Mouse (Mus musculus) MEL (cell line): Measurements from ENCODE around the gene Ugt1a9. TPM values are rescaled to one million over a fixed set of nuclear protein-coding genes. Genes with fewer than 3 reads are reported as not detected.
"Not testable (repeated sequence)": the region's sequence is repeated elsewhere in the genome, so short reads cannot be mapped to it uniquely, and the experiment has no call there.

Experiments
- DNase-seq: peaks from one replicate; pipeline ENCODE4 v3.0.0; 2011; ENCODE audit warnings: low read depth, low spot score
- H3K27ac ChIP-seq: 2 replicates; pipeline ENCODE4 v1.5.1; 2012; ENCODE audit warnings: low read depth, mild to moderate bottlenecking, control low read depth, low read length, moderate library complexity; ENCODE audit not compliant: control insufficient read depth
- H3K27me3 ChIP-seq, 2 experiments: fragments of 150-350 bp in 1 of 2; sonication (generic) in 1 of 2; 2 replicates each; pipeline ENCODE4 v1.6.1; 2012; ENCODE audit warnings: low read length in 2 of 2, mild to moderate bottlenecking in 2 of 2, improper control_type of control experiment in 1 of 2, moderate library complexity in 1 of 2; ENCODE audit not compliant: insufficient read depth in 2 of 2, control insufficient read depth in 1 of 2
- H3K36me3 ChIP-seq, 2 experiments: 2 replicates each; pipeline ENCODE4 v1.6.1; 2012 to 2014; ENCODE audit warnings: low read length in 2 of 2, improper control_type of control experiment in 1 of 2, inconsistent platforms in 1 of 2, mild to moderate bottlenecking in 1 of 2; ENCODE audit not compliant: insufficient read depth in 2 of 2, control insufficient read depth in 1 of 2
- H3K4me1 ChIP-seq, 2 experiments: fragments of 150-350 bp in 1 of 2; sonication (generic) in 1 of 2; 2 replicates each; pipeline ENCODE4 v1.6.1; 2012; ENCODE audit warnings: low read length in 2 of 2, improper control_type of control experiment in 1 of 2, mild to moderate bottlenecking in 1 of 2; ENCODE audit not compliant: insufficient read depth in 2 of 2, control insufficient read depth in 1 of 2
- H3K4me3 ChIP-seq, 2 experiments: fragments of 150-350 bp in 1 of 2; sonication (generic) in 1 of 2; 2 replicates each; pipeline ENCODE4 v1.5.1; 2012; ENCODE audit warnings: low read depth in 2 of 2, low read length in 2 of 2, mild to moderate bottlenecking in 2 of 2, moderate library complexity in 2 of 2, control low read depth in 1 of 2, improper control_type of control experiment in 1 of 2; ENCODE audit not compliant: control insufficient read depth in 1 of 2, insufficient read depth in 1 of 2
- H3K79me2 ChIP-seq: 2 replicates; pipeline ENCODE4 v1.6.1; 2012; ENCODE audit warnings: mild to moderate bottlenecking, low read length, moderate library complexity; ENCODE audit not compliant: control insufficient read depth, poor library complexity, insufficient read depth
- H3K9ac ChIP-seq: 2 replicates; pipeline ENCODE4 v1.6.1; 2012; ENCODE audit warnings: low read depth, mild to moderate bottlenecking, control low read depth, low read length, moderate library complexity; ENCODE audit not compliant: control insufficient read depth, poor library complexity, severe bottlenecking
- H3K9me3 ChIP-seq: fragments of 150-350 bp; sonication (generic); replicated peaks from 2 replicates; pipeline ENCODE4 v1.6.1; 2012; ENCODE audit warnings: mild to moderate bottlenecking, low read length, improper control_type of control experiment, moderate library complexity; ENCODE audit not compliant: insufficient read depth
- BHLHE40 ChIP-seq: IDR thresholded peaks from 2 replicates; pipeline ENCODE4 v1.6.1; 2012; ENCODE audit warnings: low read depth, mild to moderate bottlenecking, inconsistent platforms, low read length, improper control_type of control experiment, borderline replicate concordance
- CHD1 ChIP-seq: IDR thresholded peaks from 2 replicates; pipeline ENCODE4 v1.6.1; 2012; ENCODE audit warnings: low read depth, mild to moderate bottlenecking, inconsistent platforms, low read length, improper control_type of control experiment
- KAT2A ChIP-seq: conservative IDR thresholded peaks from 2 replicates; pipeline ENCODE4 v1.6.1; 2012; ENCODE audit warnings: low read depth, low read length, improper control_type of control experiment, inconsistent platforms
- MAZ ChIP-seq: IDR thresholded peaks from 2 replicates; pipeline ENCODE4 v1.6.1; 2012; ENCODE audit warnings: low read depth, mild to moderate bottlenecking, inconsistent platforms, low read length, improper control_type of control experiment
- MEF2A ChIP-seq: IDR thresholded peaks from 2 replicates; pipeline ENCODE4 v1.6.1; 2014; ENCODE audit warnings: low read depth, mild to moderate bottlenecking, inconsistent platforms, low read length, improper control_type of control experiment; ENCODE audit not compliant: poor library complexity, insufficient replicate concordance, severe bottlenecking; ENCODE audit errors: extremely low read depth
- MXI1 ChIP-seq: IDR thresholded peaks from 2 replicates; pipeline ENCODE4 v1.6.1; 2011; ENCODE audit warnings: mild to moderate bottlenecking, low read depth, low read length, improper control_type of control experiment
- POLR2A ChIP-seq, 2 experiments: IDR thresholded peaks; 2 replicates each; pipeline ENCODE4 v1.6.1; 2011 to 2012; ENCODE audit warnings: low read length in 2 of 2, mild to moderate bottlenecking in 2 of 2, control low read depth in 1 of 2, improper control_type of control experiment in 1 of 2, low read depth in 1 of 2, moderate library complexity in 1 of 2; ENCODE audit not compliant: control insufficient read depth in 1 of 2, insufficient read depth in 1 of 2, poor library complexity in 1 of 2
- POLR2AphosphoS2 ChIP-seq: IDR thresholded peaks from 2 replicates; pipeline ENCODE4 v1.6.1; 2011; ENCODE audit warnings: low read length, improper control_type of control experiment
- RAD21 ChIP-seq: IDR thresholded peaks from 2 replicates; pipeline ENCODE4 v1.6.1; 2011; ENCODE audit warnings: mild to moderate bottlenecking, low read depth, low read length, improper control_type of control experiment
- RCOR1 ChIP-seq: IDR thresholded peaks from 2 replicates; pipeline ENCODE4 v1.6.1; 2012; ENCODE audit warnings: low read depth, mild to moderate bottlenecking, inconsistent platforms, low read length, improper control_type of control experiment
- TBP ChIP-seq: IDR thresholded peaks from 2 replicates; pipeline ENCODE4 v1.8.0; 2011; ENCODE audit warnings: low read depth, low read length, improper control_type of control experiment
- UBTF ChIP-seq: IDR thresholded peaks from 2 replicates; pipeline ENCODE4 v1.6.1; 2012; ENCODE audit warnings: low read depth, mild to moderate bottlenecking, inconsistent platforms, low read length, improper control_type of control experiment, moderate library complexity, borderline replicate concordance; ENCODE audit not compliant: insufficient read depth
- USF1 ChIP-seq: IDR thresholded peaks from 2 replicates; pipeline ENCODE4 v1.6.1; 2014; ENCODE audit warnings: low read depth, mild to moderate bottlenecking, inconsistent platforms, low read length, improper control_type of control experiment, moderate library complexity
- ZMIZ1 ChIP-seq: IDR thresholded peaks from 2 replicates; pipeline ENCODE4 v1.6.1; 2012; ENCODE audit warnings: low read depth, mild to moderate bottlenecking, inconsistent platforms, low read length, improper control_type of control experiment, moderate library complexity
- ZNF384 ChIP-seq: IDR thresholded peaks from 2 replicates; pipeline ENCODE4 v1.6.1; 2012; ENCODE audit warnings: low read depth, mild to moderate bottlenecking, inconsistent platforms, low read length, improper control_type of control experiment
- polyA plus RNA-seq, 2 experiments: library from polyadenylated mRNA; stranded (reverse) in 1 of 2; unstranded in 1 of 2; fragments of >175 nt in 1 of 2; fragments of >200 nt in 1 of 2; gene quantifications; 2 replicates each; pipeline versions ENCODE4 v1.2.1 to v1.2.4; 2012; ENCODE audit warnings: low replicate concordance in 2 of 2, low read depth in 1 of 2; ENCODE audit not compliant: insufficient read length in 2 of 2, insufficient read depth in 1 of 2, missing spikeins in 1 of 2
- total RNA-seq: library from RNA; depleted of rRNA; stranded (reverse); fragments of 300-350 nt; gene quantifications from 2 replicates; pipeline ENCODE4 v1.2.3, GENCODE M21; 2012

The Ugt1a9 gene
- total and polyA plus RNA-seq, 3 experiments, result not detected

GRCm38 (mm10) chr1:88133908-88134456, 63.4 kb downstream of the Ugt1a9 start:
- TF ChIP-seq USF1 (no peak), ZNF384 (no peak), MXI1 (no peak), TBP (no peak), RAD21 (no peak), CHD1 (no peak), POLR2A (IDR thresholded peaks at IDR 0.05; ENCODE audit: control insufficient read depth in 1 of 2, insufficient read depth in 1 of 2, low read depth in 1 of 2, low read length in 2 of 2, poor library complexity in 1 of 2) (no peak), MEF2A (no peak), MAZ (no peak), POLR2AphosphoS2 (no peak), UBTF (no peak), ZMIZ1 (no peak), RCOR1 (no peak), KAT2A (no peak)
- Histone ChIP-seq H3K79me2 (no peaks in the 10 kb centered on the region), H3K36me3 (no peaks in the 10 kb centered on the region), H3K9ac (no peak overlapping the region), H3K9me3 (no peaks in the 10 kb centered on the region), H3K27me3 (no peaks in the 10 kb centered on the region), H3K27ac (no peak overlapping the region), H3K4me3 (no peak overlapping the region), H3K4me1 (no peaks in the 10 kb centered on the region)
- DNase-seq, result no peak

- H3K27me3 ChIP-seq, H3K36me3 ChIP-seq, H3K79me2 ChIP-seq, H3K9ac ChIP-seq, DNase-seq, H3K27ac ChIP-seq, H3K9me3 ChIP-seq, H3K4me1 ChIP-seq, H3K4me3 ChIP-seq: not testable (repeated sequence)
- TF ChIP-seq BHLHE40, result 0 out of 2 replicates have a peak, but pooled peaks have one; percentile 27
Observed at GRCm38 (mm10) chr1:88134457-88135011, 63.9 kb downstream of the Ugt1a9 start, which contains the start of gene Ugt1a6a. TSS of gene Ugt1a6a (plus strand) at chr1:88134809.

GRCm38 (mm10) chr1:88135229-88135904, 64.8 kb downstream of the Ugt1a9 start:
- H3K4me3 ChIP-seq, H3K27ac ChIP-seq, H3K9me3 ChIP-seq, H3K79me2 ChIP-seq, H3K9ac ChIP-seq, H3K4me1 ChIP-seq, H3K36me3 ChIP-seq, H3K27me3 ChIP-seq: not testable (repeated sequence)
- DNase-seq, result peak; percentile 18
